Mouse (Mus musculus) left cerebral cortex, adult 18-20 months (tissue): ENCODE measurements around the gene Man1a. TPM values are rescaled to one million over a fixed set of nuclear protein-coding genes. Genes with fewer than 3 reads are reported as not detected.

Experiments used
- DNase-seq, 2 experiments: peaks; one replicate each; pipeline ENCODE4 v3.0.0; 2021 to 2022; ENCODE audit warnings: low spot score in 2 of 2, mixed read lengths in 1 of 2
- total RNA-seq, 2 experiments: library from RNA; stranded (reverse); gene quantifications; 2 replicates each; pipeline ENCODE4 v1.2.3; 2021

The Man1a gene
- total RNA-seq, 2 experiments from 2014 or later, result 20.8 to 23.8 TPM

DNA sequence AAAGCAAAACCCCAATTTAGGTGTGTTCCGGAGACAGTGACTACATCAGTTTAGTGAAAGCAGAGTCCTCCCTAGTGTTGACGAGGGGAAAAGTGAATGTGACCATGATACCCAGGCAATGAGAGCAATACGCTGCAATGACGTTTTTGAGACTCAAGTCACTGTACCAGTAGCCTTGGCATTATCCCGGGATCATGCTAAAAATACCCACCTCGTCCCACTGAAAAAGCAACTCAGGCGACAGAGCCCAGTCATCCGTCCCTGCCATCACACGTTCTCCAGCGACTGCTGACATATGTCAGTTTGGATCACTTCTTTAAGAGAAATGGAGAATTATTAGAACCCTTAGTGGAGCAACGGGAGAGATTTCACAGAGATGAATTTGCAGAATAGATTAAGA, 13.6 kb downstream of the Man1a start:
- no peak for DNase-seq

DNA sequence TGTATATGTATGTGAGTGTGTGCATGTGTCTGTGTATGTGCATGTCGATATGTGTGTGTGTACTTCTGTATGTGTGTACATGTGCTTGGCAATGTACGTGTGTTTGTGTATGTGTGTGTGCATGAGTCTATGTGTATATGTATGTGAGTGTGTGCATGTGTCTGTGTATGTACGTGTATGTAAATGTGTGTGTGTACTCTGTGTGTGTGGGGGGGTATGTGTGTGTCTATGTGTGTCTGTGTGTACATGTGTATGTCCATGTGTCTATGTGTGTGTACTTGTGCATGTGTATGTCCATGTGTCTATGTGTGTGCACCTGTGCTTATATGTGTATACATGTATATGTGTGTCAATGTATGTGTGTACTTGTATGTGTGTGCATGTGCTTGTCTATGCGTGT, 15.2 kb downstream of the Man1a start:
- no peak for DNase-seq

DNA sequence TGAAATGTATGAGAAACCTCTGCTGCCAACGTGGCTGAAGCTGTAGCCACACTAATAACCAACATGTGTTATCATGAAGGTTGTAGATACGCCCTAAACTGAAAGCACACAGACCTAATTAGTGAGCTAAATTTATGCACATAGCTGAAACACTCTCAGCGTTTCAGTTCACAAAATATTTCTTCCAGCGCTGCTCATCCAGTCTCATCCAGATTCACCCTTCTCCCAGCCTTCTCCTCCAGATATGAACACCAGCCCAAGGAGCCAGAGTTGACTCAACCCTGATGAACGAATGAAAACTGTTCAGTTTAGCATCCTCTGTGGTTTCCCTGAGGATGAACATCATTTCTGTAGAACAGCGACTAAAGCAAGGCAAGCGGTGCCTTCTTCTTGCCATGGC, 15.8 kb downstream of the Man1a start:
- DNase-seq, result no peak

DNA sequence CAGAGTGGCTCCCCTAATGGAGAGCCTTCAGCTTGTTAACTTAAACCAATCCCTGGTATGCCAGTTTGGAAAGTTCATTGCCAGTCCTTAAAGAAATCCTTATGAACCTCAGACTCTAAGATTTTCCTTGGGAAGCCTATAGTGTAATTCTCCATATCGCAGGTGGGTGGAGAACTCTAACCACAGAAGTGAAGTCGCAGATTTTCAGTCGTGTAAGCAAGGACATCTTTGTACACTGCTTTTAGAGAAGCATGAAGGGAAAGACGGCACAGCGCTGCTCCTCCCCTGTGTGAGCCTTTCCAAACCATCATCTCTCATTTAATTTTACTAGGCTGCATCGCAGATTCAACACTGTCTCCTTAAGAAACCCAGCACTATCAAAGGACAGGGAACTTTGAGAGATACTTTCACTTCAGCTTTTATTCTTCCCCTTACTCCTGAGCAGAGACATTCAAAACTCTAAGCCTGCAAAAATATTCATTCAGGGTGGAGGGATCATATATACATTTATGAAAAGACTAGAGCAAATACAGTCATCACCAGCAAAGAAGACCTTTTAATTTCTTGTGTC, 16.6 kb downstream of the Man1a start:
- no peak for DNase-seq

DNA sequence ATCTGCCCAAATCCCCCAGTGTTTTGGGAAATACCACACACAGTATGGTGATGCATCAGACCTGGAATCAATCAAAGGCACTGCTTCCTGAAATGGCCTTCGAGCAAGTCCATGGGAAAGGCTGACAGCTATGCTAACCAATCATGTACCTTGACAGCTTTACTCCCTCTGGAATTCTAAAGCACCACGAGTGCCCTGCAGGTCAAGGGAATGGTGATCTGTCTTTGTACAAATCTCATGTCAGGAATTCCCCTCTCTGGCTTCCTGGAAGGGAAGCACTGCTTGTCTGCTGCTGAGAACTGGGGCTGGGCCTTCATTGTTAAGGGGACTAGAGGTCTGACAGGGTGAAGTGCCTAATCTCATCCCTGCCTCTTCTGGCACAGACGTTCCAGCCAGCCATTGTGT, 17.3 kb downstream of the Man1a start:
- no peak for DNase-seq

DNA sequence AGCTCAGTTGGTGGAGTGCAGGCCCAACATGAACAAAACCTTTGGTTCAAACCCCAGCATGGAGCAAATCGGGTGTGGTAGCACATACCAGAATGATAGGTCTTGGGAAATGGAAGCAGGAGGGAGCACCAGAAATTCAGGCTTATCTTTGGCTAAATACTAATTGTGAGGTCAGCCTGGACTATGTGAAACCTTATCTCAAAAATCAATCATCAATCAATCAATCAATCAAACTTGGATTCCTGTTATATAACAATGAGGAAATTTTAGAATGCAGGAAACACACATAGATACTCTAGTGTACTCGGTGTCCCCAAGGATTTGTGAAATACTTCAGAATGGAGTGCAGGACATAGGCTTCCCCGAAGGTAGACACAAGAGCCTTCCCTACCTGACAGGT, 17.8 kb downstream of the Man1a start:
- DNase-seq, result no peak

DNA sequence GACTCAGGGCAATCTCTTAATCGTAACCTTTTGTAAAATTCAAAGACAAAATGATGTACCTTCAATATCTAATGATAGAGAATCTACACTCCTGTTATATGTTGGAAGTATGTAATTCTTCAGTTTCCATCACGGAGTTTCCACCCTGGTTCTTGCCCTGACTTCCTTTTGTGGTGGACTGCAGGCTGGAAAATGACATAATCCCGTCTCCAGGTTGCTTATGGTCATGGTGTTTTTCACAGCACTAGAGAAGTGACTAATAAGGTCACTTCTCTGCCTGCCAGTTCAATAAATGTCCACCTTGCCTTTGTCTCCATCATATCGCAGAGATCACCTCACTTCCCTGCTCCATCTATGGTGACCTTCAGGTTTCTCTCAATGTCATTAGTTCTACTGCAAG, 22.2 kb downstream of the Man1a start:
- no peak for DNase-seq

DNA sequence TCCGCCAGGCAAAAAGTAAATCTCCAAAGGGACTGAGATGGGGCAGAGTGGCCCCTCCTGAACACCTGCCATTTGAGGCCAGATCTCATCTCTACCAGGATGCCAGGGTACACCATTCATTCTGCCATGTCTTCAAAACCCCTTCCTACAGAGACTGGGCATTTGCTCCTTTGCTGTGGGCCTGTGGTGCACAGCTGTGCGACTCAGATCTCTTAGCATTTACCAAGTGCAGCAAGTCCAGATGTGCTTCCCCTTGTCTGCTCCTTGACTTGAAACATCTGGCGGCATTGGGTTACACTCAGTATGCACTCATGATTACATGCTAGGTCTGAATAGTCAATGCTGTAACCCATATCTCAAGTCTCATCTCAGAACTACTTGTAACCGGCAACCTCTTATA, 28.5 kb downstream of the Man1a start:
- no peak for DNase-seq

DNA sequence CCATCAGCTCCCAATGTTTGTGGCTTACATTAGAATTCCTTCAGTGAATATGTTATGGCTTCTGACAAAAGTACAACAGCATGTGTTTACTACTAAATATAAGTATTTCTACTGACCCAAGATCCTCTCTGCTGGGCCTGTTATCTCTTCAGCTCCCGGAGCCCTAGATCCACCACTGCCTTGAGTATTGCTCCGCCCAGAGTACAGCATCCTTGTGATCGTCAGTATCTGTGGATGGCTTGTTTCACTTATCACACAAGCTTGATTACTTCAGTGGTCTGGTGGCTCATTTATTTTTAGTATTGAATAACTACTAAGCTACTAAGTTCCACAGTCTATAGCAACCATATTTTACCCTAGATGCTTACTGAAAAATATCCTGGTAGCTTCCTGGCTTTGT, 33.1 kb downstream of the Man1a start:
- no peak for DNase-seq

DNA sequence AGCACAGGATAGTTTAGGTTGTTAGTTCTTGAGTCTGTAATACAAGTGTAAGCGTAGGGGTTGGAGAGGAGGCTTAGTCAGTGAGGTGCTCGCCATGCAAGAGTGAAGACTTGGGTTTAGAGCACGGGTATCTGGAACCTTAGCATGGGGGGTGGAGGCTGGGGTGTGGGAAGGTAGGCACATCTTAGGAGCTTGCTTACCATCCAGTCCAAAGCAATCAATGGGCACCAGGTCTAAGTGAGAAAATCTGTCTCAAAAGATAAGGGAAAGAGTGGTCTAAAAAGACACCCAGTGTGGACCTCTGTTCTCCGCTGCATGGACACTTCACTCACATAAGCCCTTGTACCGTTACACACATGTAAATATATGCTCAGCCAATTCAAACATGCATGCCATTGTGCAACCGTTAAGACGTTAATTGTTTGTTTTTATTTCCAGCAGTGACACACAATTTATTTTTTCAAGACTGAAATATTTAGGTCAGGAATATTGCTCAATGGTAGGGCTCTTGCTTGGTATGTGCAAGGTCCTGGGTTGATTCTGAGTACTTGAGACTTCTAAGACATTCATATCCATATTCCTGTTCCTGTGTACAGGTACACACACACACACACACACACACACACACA, 34.1 kb downstream of the Man1a start:
- DNase-seq, result no peak

DNA sequence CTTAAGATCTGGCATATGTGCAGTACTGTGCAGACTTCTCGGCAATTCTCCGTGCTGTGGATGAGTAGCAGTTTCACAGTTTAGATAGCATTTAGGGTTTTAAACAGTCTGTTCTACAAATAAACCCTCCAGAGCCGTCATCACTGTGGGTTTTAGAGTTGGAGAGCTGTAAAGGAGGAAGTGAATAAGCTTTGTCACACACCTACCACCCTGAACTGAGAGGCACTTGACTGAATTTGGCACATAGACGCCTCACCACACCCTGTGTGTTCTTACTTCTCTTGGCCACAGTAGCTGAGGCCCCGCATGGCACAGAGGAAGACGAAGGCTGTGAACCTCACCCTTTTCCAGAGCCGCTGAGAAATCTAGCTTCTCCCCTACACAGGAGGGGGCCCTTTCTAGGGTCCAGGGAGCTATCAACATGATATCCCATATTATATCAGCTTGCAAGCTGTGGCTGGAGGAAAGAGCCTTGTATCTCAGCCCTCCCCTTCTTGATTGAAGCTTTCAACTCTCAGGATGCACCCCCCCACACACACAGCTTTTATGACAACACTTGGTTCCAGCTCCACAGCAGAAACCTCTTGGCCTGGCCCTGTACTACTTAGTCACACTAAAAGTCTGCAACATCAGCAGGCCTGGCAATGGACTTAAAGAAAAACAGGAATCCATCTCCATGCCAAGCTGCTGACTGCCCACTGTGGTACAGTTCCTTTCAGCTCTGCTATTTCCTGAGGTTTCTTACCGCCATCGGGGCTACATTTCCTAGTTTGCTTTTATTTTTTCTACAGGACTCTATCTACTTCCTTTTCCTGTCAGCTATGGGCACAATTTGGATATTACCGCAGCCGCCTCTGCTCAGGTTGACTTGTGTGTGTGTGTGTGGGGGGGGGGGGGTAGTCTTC, 35.9 kb downstream of the Man1a start:
- DNase-seq, result peak; percentile 38 to 64

DNA sequence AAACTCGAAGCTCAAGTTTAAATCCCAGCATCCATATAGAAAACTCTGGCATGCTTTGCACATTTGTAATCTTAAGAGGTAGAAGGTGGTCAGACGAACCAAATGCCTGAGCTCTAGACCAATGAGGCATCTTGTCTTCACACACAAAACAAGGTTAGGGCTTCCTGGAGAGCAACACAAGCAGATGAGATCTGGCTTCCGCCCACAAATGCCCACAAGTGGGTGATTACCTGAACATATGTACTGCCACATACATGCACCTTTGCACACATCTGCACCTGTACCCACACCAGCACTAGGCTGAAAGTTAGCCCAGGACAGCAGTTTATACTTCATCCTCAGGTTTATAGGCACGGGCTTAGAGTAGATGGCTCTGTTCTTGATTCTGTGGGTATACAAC, 36.7 kb downstream of the Man1a start:
- no peak for DNase-seq

DNA sequence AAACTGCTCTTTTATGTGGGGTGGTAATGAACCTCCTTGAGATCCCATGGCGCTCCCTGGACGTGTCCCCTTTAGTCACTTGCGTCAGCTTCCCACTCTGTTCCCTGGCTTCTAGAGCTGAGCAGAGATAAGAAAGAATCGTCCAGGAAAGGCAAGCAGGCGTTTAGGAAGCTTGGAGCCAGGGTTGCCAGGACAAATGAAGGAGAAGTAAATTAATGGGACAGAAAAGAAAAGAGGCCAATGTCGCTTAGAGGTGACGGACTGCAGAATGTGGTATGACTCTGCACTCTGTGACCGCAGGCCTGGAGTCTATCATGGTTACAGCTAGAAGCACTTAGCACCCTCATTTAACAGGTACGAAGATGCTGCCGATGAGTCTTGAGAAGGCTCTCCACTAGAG, 37.7 kb downstream of the Man1a start:
- no peak for DNase-seq

DNA sequence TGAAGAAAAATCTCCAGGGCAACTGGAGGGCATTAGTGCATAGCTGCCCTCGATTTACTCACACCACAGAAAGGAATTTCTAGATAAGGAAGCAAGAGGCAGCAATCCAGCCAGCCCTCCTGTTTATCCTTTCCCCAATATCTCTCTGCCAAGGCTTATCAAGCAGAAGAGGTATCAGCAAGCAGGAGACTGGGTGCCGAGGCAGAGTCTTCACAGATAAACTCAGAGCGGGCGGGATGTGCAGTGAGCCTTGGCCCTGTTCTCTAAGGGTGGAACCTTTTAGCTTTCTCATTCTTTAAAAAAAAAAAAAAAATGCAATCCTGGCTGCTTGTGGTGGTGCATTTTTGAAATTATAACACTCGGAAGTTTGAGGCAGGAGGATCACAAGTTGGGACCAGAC, 38.2 kb downstream of the Man1a start:
- DNase-seq, result no peak

DNA sequence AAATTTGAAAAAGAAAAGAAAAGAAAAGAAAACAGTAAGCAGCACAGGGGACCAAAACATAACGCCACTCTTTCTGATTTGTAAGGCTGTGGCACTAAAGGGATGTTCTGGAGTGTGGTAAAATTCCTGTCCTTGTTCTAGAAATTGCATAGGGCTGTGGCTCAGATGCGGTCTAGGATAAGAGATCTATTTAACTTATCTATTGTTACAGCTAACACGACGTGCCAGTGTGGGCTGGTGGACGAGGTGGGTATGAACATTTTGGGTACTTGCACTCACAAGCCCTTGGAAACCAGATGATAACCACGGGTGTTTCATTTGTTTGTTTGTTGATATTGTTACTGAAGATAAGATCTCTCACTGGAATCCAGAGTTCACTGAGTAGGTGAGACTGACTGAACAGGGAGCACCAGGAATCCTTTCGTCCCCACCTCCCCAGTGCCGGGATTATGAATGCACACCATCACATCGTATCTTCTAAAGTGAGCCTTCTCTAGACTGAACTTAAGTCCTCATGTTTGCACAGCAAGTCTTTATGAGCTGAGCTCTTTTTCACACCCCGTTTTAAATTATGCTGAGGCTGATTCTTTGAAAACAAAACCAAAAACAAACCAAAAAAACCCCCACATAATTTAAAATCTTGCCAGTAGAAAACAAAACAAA, 38.9 kb downstream of the Man1a start:
- DNase-seq, result no peak

DNA sequence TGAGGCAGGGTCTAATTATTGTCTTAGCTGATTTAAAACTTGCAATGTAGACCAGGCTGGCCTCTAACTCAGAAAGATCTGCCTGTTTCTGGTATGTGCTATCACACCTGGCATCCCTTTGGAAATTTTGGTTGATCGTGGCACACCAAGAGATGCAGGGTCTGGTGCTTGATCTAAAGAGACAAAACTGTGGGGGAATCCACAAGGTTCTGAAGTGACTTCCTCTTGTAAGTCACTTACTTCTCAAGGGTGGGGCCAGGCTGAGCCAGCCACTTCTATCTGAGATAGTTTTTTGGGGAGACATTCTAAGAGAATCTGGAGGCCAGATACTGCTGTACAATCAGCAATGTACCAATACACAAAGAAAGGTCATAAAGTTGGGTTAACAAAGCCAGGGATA, 40.8 kb downstream of the Man1a start:
- no peak for DNase-seq

DNA sequence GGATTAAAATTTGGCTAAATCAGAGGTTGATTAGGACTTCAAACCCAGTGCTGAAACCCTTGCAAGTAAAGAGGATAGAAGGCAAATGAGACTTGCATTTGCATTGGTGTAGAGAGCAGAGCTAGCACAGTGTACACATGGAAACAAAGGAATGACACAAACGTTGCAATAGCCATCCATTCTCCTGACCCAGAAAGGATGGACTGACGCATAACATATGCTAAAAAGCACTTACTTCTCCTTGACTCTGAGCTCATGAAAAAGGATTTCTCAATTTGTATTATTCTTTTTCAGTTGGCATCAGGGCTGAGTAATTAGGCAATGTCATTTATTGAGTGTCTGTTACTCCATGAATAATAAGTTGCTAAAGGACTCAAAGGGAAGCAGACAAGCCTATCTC, 41.6 kb downstream of the Man1a start:
- no peak for DNase-seq

DNA sequence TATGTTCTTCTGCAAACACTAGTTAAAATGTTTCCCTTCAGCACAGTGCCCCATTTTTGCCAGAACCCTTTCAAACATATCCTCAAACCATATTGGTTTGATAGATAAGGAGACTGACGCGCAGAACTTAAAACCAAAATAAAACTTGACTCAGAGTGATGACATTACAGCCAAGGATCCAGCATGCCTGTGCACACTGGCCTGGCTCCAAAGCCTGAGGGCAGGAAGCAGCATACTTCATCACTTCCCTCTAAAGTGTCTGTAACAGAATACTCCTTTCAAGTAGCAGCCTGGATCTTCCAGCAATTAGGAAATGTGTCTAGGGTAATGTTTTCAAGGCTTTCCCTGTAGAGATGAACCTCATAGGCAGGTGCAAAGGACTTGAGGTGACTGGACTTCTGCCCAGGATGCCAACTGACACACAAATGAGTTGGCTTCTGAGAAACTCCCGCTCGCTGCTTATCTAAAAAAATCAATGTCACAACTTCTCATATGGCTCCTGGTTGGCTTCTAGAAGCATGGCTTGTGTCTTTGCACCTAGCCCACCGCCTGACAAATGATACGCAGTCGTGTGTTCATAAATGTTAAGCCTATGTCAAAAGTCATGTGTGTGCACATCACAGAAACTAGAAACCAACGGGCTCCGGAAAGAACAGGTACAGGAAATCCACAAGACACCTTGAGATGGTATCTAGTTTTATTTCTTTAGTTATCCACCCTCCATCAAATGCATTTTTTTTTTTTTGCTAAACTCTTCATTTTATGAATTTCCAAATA, 43.9 kb downstream of the Man1a start:
- no peak for DNase-seq

DNA sequence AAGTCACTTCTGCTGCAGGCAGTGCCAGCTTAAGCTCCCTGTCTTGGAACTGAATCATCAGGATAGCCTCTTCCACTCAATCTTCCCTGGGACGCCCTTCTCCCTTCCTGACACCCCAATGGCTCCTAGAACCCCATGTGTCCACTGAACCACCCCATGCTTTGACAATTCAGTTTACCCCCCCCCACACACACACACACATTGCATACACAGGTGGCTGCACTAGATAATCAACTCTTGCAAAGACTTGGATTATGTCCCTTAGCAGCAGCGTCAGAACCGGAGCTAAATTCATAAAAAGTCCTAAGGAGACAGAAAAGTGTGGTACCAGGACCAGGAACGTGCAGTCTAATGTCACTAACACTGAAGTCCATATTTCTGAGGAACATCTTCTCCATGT, 47.5 kb downstream of the Man1a start:
- DNase-seq, result no peak

DNA sequence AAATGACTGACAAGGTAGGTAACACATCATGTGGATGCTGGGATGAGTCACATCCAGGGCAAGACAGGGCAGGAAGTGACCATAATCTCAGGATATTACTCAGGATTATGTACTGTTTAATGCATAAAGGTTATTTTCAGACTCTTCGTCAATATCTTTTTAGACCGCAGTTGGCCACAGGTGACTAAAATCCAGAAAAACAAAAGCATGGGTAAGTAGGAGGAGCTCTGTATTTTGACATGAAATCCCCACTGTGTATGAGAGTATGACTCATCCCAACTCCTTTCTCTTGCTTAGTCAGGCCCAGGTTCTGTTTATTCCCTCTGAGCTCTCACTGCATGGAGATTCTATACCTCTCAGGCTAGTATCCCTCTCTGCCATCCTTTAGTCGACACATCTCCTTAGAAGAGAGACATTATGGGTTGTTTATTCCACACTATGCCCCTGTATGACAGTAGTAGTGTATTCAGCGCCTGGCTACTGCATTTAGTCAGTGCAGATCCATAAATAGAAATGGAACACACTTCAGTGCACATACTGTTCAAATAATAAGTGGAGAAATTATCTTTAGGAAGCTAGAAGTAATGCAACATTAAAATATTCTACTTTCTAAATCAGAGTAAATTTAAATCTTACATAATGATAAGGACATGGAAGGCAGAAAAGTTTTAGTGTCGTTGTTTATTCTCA, 49.5 kb downstream of the Man1a start:
- no peak for DNase-seq

DNA sequence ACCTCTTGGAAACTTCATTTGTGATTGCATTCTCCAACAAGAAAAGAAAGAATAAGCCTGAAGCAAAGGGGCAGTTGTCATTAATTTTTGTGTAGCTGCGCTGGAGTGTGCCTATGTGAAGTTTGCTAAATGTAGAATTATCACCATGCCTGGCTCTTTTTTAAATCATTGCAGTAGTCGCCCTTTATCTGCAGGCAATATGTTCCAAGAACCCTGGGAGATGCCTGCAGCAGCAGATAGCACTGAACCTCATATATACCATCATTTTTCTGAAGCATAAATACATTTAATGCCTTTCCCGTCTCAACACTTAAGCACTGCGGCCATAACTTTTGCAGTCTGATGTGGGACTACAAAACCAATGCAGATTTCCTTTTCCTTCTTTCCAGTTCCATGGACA, 50.3 kb downstream of the Man1a start:
- DNase-seq, result no peak
